Mouse (Mus musculus) CH12.LX (cell line): Measurements from ENCODE around the gene 0610030E20Rik. TPM values are rescaled to one million over a fixed set of nuclear protein-coding genes. Genes with fewer than 3 reads are reported as not detected.
A peak's percentile ranks its signal among the peaks of the same experiment; 100 is the strongest.

Experiments used
- DNase-seq: peaks from one replicate; pipeline ENCODE4 v3.0.0-alpha.2; 2013; ENCODE audit errors: extremely low read depth
- H3K27ac ChIP-seq: 2 replicates; pipeline ENCODE4 v1.5.1; 2012; ENCODE audit warnings: low read depth, mild to moderate bottlenecking, control low read depth, moderate library complexity; ENCODE audit not compliant: insufficient read depth
- H3K27me3 ChIP-seq: replicated peaks from 2 replicates; pipeline ENCODE3; 2012; ENCODE audit warnings: inconsistent platforms
- H3K36me3 ChIP-seq, 2 experiments: replicated peaks in 1 of 2; 2 replicates each; pipeline versions ENCODE3 to v1.6.1; 2012; ENCODE audit warnings: inconsistent platforms in 1 of 2, low read length in 1 of 2, mild to moderate bottlenecking in 1 of 2, mixed read lengths in 1 of 2, moderate library complexity in 1 of 2; ENCODE audit not compliant: control insufficient read depth in 1 of 2, insufficient read depth in 1 of 2
- H3K4me1 ChIP-seq, 2 experiments: 2 replicates each; pipeline ENCODE4 v1.6.1; 2012; ENCODE audit warnings: inconsistent platforms in 1 of 2, moderate library complexity in 1 of 2; ENCODE audit not compliant: insufficient read depth in 2 of 2, control insufficient read depth in 1 of 2
- H3K4me2 ChIP-seq: 2 replicates; pipeline ENCODE4 v1.6.1; 2012; ENCODE audit warnings: low read depth, mild to moderate bottlenecking, control low read depth; ENCODE audit not compliant: poor library complexity, insufficient read depth, severe bottlenecking
- H3K4me3 ChIP-seq, 3 experiments: fragments of 150-350 bp in 1 of 3; sonication (generic) in 1 of 3; replicated peaks in 1 of 3; 2 replicates each; pipeline versions ENCODE3 to v1.5.1; 2011 to 2012; ENCODE audit warnings: low read depth in 2 of 3, low read length in 2 of 3, mild to moderate bottlenecking in 2 of 3, moderate library complexity in 2 of 3, control low read depth in 1 of 3, improper control_type of control experiment in 1 of 3, inconsistent platforms in 1 of 3, mixed read lengths in 1 of 3; ENCODE audit not compliant: poor library complexity in 1 of 3
- H3K79me2 ChIP-seq: replicated peaks from 2 replicates; pipeline ENCODE4 v1.6.1; 2012; ENCODE audit warnings: mild to moderate bottlenecking, moderate library complexity; ENCODE audit not compliant: control insufficient read depth, poor library complexity, insufficient read depth, severe bottlenecking; ENCODE audit errors: extremely low read depth
- H3K9ac ChIP-seq: 2 replicates; pipeline ENCODE4 v1.6.1; 2012; ENCODE audit warnings: low read depth, mild to moderate bottlenecking, control low read depth, moderate library complexity; ENCODE audit not compliant: insufficient read depth
- H3K9me3 ChIP-seq: replicated peaks from 2 replicates; pipeline ENCODE3; 2012; ENCODE audit warnings: low read length, inconsistent platforms, mixed read lengths
- BHLHE40 ChIP-seq: IDR thresholded peaks from 2 replicates; pipeline ENCODE4 v1.6.1; 2011; ENCODE audit warnings: mild to moderate bottlenecking, low read depth, low read length, improper control_type of control experiment
- CHD1 ChIP-seq: IDR thresholded peaks from 2 replicates; pipeline ENCODE4 v1.6.1; 2012; ENCODE audit warnings: low read depth, low read length, improper control_type of control experiment, inconsistent platforms
- CHD2 ChIP-seq: IDR thresholded peaks from 2 replicates; pipeline ENCODE4 v1.6.1; 2011; ENCODE audit warnings: low read length, improper control_type of control experiment
- CTCF ChIP-seq, 2 experiments: IDR thresholded peaks in 1 of 2; conservative IDR thresholded peaks in 1 of 2; 2 replicates each; pipeline ENCODE4 v1.5.1; 2011 to 2012; ENCODE audit warnings: low read depth in 2 of 2, low read length in 2 of 2, improper control_type of control experiment in 1 of 2, inconsistent platforms in 1 of 2, mild to moderate bottlenecking in 1 of 2, moderate library complexity in 1 of 2
- E2F4 ChIP-seq: IDR thresholded peaks from 2 replicates; pipeline ENCODE4 v1.6.1; 2011; ENCODE audit warnings: low read depth, low read length, improper control_type of control experiment; ENCODE audit not compliant: insufficient replicate concordance
- ELF1 ChIP-seq: IDR thresholded peaks from 2 replicates; pipeline ENCODE4 v1.6.1; 2014; ENCODE audit warnings: low read depth, mild to moderate bottlenecking, inconsistent platforms, low read length, improper control_type of control experiment
- EP300 ChIP-seq: IDR thresholded peaks from 2 replicates; pipeline ENCODE4 v1.6.1; 2011; ENCODE audit warnings: low read length, improper control_type of control experiment
- ETS1 ChIP-seq: conservative IDR thresholded peaks from 2 replicates; pipeline ENCODE4 v1.6.1; 2012; ENCODE audit warnings: low read depth, mild to moderate bottlenecking, inconsistent platforms, low read length, improper control_type of control experiment, moderate library complexity
- GABPA ChIP-seq: IDR thresholded peaks from 2 replicates; pipeline ENCODE4 v1.6.1; 2012; ENCODE audit warnings: low read depth, low read length, improper control_type of control experiment, inconsistent platforms; ENCODE audit not compliant: insufficient replicate concordance
- HCFC1 ChIP-seq: IDR thresholded peaks from 2 replicates; pipeline ENCODE4 v1.6.1; 2012; ENCODE audit warnings: low read depth, mild to moderate bottlenecking, inconsistent platforms, low read length, improper control_type of control experiment
- IRF4 ChIP-seq: IDR thresholded peaks from 2 replicates; pipeline ENCODE4 v1.6.1; 2014; ENCODE audit warnings: low read depth, mild to moderate bottlenecking, inconsistent platforms, low read length, improper control_type of control experiment
- JUN ChIP-seq: IDR thresholded peaks from 2 replicates; pipeline ENCODE4 v1.6.1; 2011; ENCODE audit warnings: low read depth, mild to moderate bottlenecking, low read length, improper control_type of control experiment, moderate library complexity; ENCODE audit not compliant: insufficient read depth
- JUND ChIP-seq: conservative IDR thresholded peaks from 2 replicates; pipeline ENCODE4 v1.6.1; 2011; ENCODE audit warnings: low read depth, low read length, improper control_type of control experiment
- KAT2A ChIP-seq: IDR thresholded peaks from 2 replicates; pipeline ENCODE4 v1.6.1; 2012; ENCODE audit warnings: low read length, improper control_type of control experiment, inconsistent platforms; ENCODE audit not compliant: insufficient replicate concordance
- MAFK ChIP-seq: IDR thresholded peaks from 2 replicates; pipeline ENCODE4 v1.6.1; 2011; ENCODE audit warnings: low read length, improper control_type of control experiment; ENCODE audit not compliant: insufficient replicate concordance
- MAX ChIP-seq: IDR thresholded peaks from 2 replicates; pipeline ENCODE4 v1.6.1; 2011; ENCODE audit warnings: low read length, improper control_type of control experiment
- MAZ ChIP-seq: IDR thresholded peaks from 2 replicates; pipeline ENCODE4 v1.6.1; 2012; ENCODE audit warnings: low read depth, mild to moderate bottlenecking, inconsistent platforms, low read length, improper control_type of control experiment, moderate library complexity
- MEF2A ChIP-seq: IDR thresholded peaks from 2 replicates; pipeline ENCODE4 v1.6.1; 2014; ENCODE audit warnings: low read depth, mild to moderate bottlenecking, inconsistent platforms, low read length, improper control_type of control experiment, borderline replicate concordance
- MXI1 ChIP-seq: IDR thresholded peaks from 2 replicates; pipeline ENCODE4 v1.6.1; 2011; ENCODE audit warnings: mild to moderate bottlenecking, low read depth, low read length, improper control_type of control experiment
- MYC ChIP-seq: IDR thresholded peaks from 2 replicates; pipeline ENCODE4 v1.6.1; 2011; ENCODE audit warnings: low read depth, mild to moderate bottlenecking, improper control_type of control experiment, low read length
- NELFE ChIP-seq: IDR thresholded peaks from 2 replicates; pipeline ENCODE4 v1.6.1; 2011; ENCODE audit warnings: low read depth, low read length, improper control_type of control experiment
- NRF1 ChIP-seq: IDR thresholded peaks from 2 replicates; pipeline ENCODE4 v1.6.1; 2014; ENCODE audit warnings: low read depth, mild to moderate bottlenecking, inconsistent platforms, low read length, improper control_type of control experiment, moderate library complexity
- PAX5 ChIP-seq: IDR thresholded peaks from 2 replicates; pipeline ENCODE4 v1.6.1; 2012; ENCODE audit warnings: low read length, inconsistent platforms, mixed read lengths
- POLR2A ChIP-seq: IDR thresholded peaks from 2 replicates; pipeline ENCODE4 v1.6.1; 2011; ENCODE audit warnings: low read depth, mild to moderate bottlenecking, improper control_type of control experiment, low read length
- POLR2AphosphoS2 ChIP-seq: IDR thresholded peaks from 2 replicates; pipeline ENCODE4 v1.6.1; 2011; ENCODE audit warnings: low read depth, low read length, improper control_type of control experiment
- RAD21 ChIP-seq: IDR thresholded peaks from 2 replicates; pipeline ENCODE4 v1.6.1; 2011; ENCODE audit warnings: low read depth, mild to moderate bottlenecking, low read length, improper control_type of control experiment, moderate library complexity
- RCOR1 ChIP-seq: conservative IDR thresholded peaks from 2 replicates; pipeline ENCODE4 v1.6.1; 2012; ENCODE audit warnings: low read depth, mild to moderate bottlenecking, inconsistent platforms, low read length, improper control_type of control experiment
- SIN3A ChIP-seq: IDR thresholded peaks from 2 replicates; pipeline ENCODE4 v1.6.1; 2012; ENCODE audit warnings: low read length, improper control_type of control experiment, inconsistent platforms
- SMC3 ChIP-seq: IDR thresholded peaks from 2 replicates; pipeline ENCODE4 v1.6.1; 2011; ENCODE audit warnings: low read depth, low read length, improper control_type of control experiment
- TBP ChIP-seq: conservative IDR thresholded peaks from 2 replicates; pipeline ENCODE4 v1.6.1; 2011; ENCODE audit warnings: low read depth, low read length, improper control_type of control experiment
- TCF12 ChIP-seq: IDR thresholded peaks from 2 replicates; pipeline ENCODE4 v1.6.1; 2014; ENCODE audit warnings: low read depth, mild to moderate bottlenecking, inconsistent platforms, low read length, improper control_type of control experiment
- UBTF ChIP-seq: IDR thresholded peaks from 2 replicates; pipeline ENCODE4 v1.6.1; 2012; ENCODE audit warnings: low read depth, mild to moderate bottlenecking, inconsistent platforms, low read length, improper control_type of control experiment, moderate library complexity
- USF1 ChIP-seq: IDR thresholded peaks from 2 replicates; pipeline ENCODE4 v1.6.1; 2014; ENCODE audit warnings: low read depth, mild to moderate bottlenecking, inconsistent platforms, low read length, improper control_type of control experiment
- USF2 ChIP-seq: conservative IDR thresholded peaks from 2 replicates; pipeline ENCODE4 v1.6.1; 2011; ENCODE audit warnings: low read depth, low read length, improper control_type of control experiment
- ZC3H11A ChIP-seq: IDR thresholded peaks from 2 replicates; pipeline ENCODE4 v1.6.1; 2012; ENCODE audit warnings: low read depth, mild to moderate bottlenecking, inconsistent platforms, low read length, improper control_type of control experiment
- ZKSCAN1 ChIP-seq: IDR thresholded peaks from 2 replicates; pipeline ENCODE4 v1.6.1; 2012; ENCODE audit warnings: low read depth, inconsistent platforms, low read length, improper control_type of control experiment, borderline replicate concordance
- ZMIZ1 ChIP-seq: IDR thresholded peaks from 2 replicates; pipeline ENCODE4 v1.6.1; 2012; ENCODE audit warnings: low read depth, mild to moderate bottlenecking, inconsistent platforms, low read length, improper control_type of control experiment
- ZNF384 ChIP-seq: IDR thresholded peaks from 2 replicates; pipeline ENCODE4 v1.6.1; 2012; ENCODE audit warnings: low read depth, low read length, improper control_type of control experiment, inconsistent platforms
- dilution Hi-C: fragments of 300-500 bp; cut with MboI; formaldehyde crosslinking; loops from 2 replicates; pipeline ENCODE4 v1.14.3; 2020; ENCODE audit warnings: low sequenced_read_pairs; ENCODE audit not compliant: extremely low pct_unique_long_range_greater_than_20kb, extremely low pct_ligation_motif_present
- in situ Hi-C: fragments of 300-500 bp; cut with MboI; formaldehyde crosslinking; loops from 3 replicates; pipeline ENCODE4 v1.14.3; 2019; ENCODE audit warnings: low sequenced_read_pairs, low pct_ligation_motif_present, low pct_unique_long_range_greater_than_20kb, mixed read lengths
- polyA plus RNA-seq: library from polyadenylated mRNA; unstranded; fragments of >175 nt; gene quantifications from 2 replicates; pipeline ENCODE4 v1.2.1, GENCODE M21; 2012; ENCODE audit warnings: low read depth; ENCODE audit not compliant: insufficient read length
- total RNA-seq, 2 experiments: library from RNA; depleted of rRNA; stranded (reverse); fragments of 300-350 nt in 1 of 2; fragments of >200 nt in 1 of 2; gene quantifications; 2 replicates each; pipeline ENCODE4 v1.2.3; 2012 to 2014

The 0610030E20Rik gene
- total RNA-seq (2012; rRNA removed) (9.9 and 11.7 TPM in 2 replicates), total RNA-seq (2014; rRNA removed) (7.2 and 7.7 TPM in 2 replicates), polyA plus RNA-seq (16.9 and 17.0 TPM in 2 replicates)

GRCm38 (mm10) chr6:72347166-72347941, at the start of gene 0610030E20Rik:
Gene 0610030E20Rik, plus strand, starts transcription at chr6:72347317.
- H3K27ac ChIP-seq: peak within 1 kb of the TSS; percentile 49
- dilution Hi-C loops: no loop called here
- no peaks in the 10 kb centered on the region for H3K27me3 ChIP-seq
- peak within 1 kb of the TSS; percentile 83 for H3K4me2 ChIP-seq
- TF ChIP-seq KAT2A: peak; percentile 64; the same call in 1 of the 2 replicates
- no peak for TF ChIP-seq USF1
- peak; percentile 62; the same call in 1 of the 2 replicates for TF ChIP-seq IRF4
- TF ChIP-seq ELF1: peak; percentile 92
- TF ChIP-seq SMC3: no peak
- TF ChIP-seq TBP: peak; percentile 92
- no peak for TF ChIP-seq EP300
- no peak for TF ChIP-seq JUN
- peak; percentile 70 for TF ChIP-seq MXI1
- no peak for TF ChIP-seq ZNF384
- TF ChIP-seq NRF1: 0 out of 2 replicates have a peak, but pooled peaks have one; percentile 62
- TF ChIP-seq JUND: no peak
- no peak for TF ChIP-seq RAD21
- TF ChIP-seq MAX: peak; percentile 39; the same call in 1 of the 2 replicates
- TF ChIP-seq UBTF: no peak
- 0 out of 2 replicates have a peak, but pooled peaks have one; percentile 15 for TF ChIP-seq ETS1
- no peak for TF ChIP-seq ZC3H11A
- no peak for TF ChIP-seq CHD2
- peak in 1 of 2 experiments; percentile 51; a peak in 2 of 4 replicates for TF ChIP-seq CTCF (conservative IDR thresholded peaks at IDR 0.05 in 1 of 2, IDR thresholded peaks at IDR 0.05 in 1 of 2; ENCODE audit: low read depth in 2 of 2, low read length in 2 of 2)
- TF ChIP-seq RCOR1: no peak; the same call in 1 of the 2 replicates
- TF ChIP-seq PAX5: no peak
- no peak for TF ChIP-seq USF2
- peak; percentile 82 for TF ChIP-seq HCFC1
- no peak for TF ChIP-seq ZKSCAN1
- no peak for TF ChIP-seq MAFK
- no peak for TF ChIP-seq E2F4
- peak; percentile 88 for TF ChIP-seq TCF12
- TF ChIP-seq POLR2A: peak; percentile 86
- peak; percentile 71; the same call in 1 of the 2 replicates for TF ChIP-seq MYC
- TF ChIP-seq ZMIZ1: peak; percentile 76
- no peak for TF ChIP-seq BHLHE40
- TF ChIP-seq SIN3A: peak; percentile 67
- peak; percentile 75 for TF ChIP-seq POLR2AphosphoS2
- TF ChIP-seq CHD1: peak; percentile 28; the same call in 1 of the 2 replicates
- TF ChIP-seq NELFE: peak; percentile 92
- 0 out of 2 replicates have a peak, but pooled peaks have one; percentile 29 for TF ChIP-seq MAZ
- no peak; the same call in 1 of the 2 replicates for TF ChIP-seq GABPA
- 0 out of 2 replicates have a peak, but pooled peaks have one; percentile 17 for TF ChIP-seq MEF2A
- TF ChIP-seq, all 38 proteins: peak for 20
- H3K36me3 ChIP-seq: peaks cover 23 to 43% of the 10 kb centered on the region in 2 experiments
- in situ Hi-C loops: no loop called here
- peaks cover 13 to 72% of the 10 kb centered on the region in 2 experiments; a peak in 3 of 4 replicates for H3K4me1 ChIP-seq
- H3K9me3 ChIP-seq: no peaks in the 10 kb centered on the region
- H3K79me2 ChIP-seq: peaks cover 39% of the 10 kb centered on the region
- peak; percentile 77 for DNase-seq
- H3K9ac ChIP-seq: peak within 1 kb of the TSS; percentile 81
- peak within 1 kb of the TSS; percentile 76 to 91 (median 79) for H3K4me3 ChIP-seq
